Mouse (Mus musculus): Measurements from ENCODE around the gene Rnf6.

The Rnf6 gene

GRCm38 (mm10) chr5:146240771-146241170 is 19.4 kb upstream of the Rnf6 start:
- DNase-seq (ENCODE audit: low read depth, low spot score): no peak
- Histone ChIP-seq H3K36me3 (ENCODE audit: control insufficient read depth, insufficient read depth, low read length, poor library complexity, severe bottlenecking) (no peaks in the 10 kb centered on the region), H3K27me3 (ENCODE audit: control insufficient read depth, insufficient read depth, low read length, poor library complexity, severe bottlenecking) (no peaks in the 10 kb centered on the region)

DNA sequence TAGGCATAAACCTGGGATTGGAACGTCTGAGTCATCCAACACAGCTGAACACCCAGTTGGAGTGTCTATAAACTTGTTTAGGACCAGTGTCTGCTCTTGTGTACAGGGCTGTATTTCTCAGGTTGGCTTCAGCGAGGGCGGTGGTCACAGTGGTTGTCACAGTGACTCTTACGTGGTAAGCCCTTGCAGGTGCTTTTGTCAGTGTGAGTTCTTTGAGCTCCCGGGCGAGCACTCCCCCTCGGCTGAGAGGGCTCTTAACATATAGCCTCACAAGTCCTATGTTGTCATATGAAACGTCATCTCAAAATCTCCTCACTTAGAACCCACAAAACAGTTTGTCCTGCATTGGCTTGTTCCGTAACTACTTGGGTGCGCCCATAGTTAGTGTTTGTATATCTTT is 16.9 kb upstream of the Rnf6 start:
- H3K36me3 ChIP-seq (ENCODE audit: control insufficient read depth, insufficient read depth, low read length, poor library complexity, severe bottlenecking): no peaks in the 10 kb centered on the region
- no peak for DNase-seq (ENCODE audit: low read depth, low spot score)
- H3K27me3 ChIP-seq (ENCODE audit: control insufficient read depth, insufficient read depth, low read length, poor library complexity, severe bottlenecking): no peaks in the 10 kb centered on the region

- no peak for DNase-seq (ENCODE audit: low read depth, low spot score)
- Histone ChIP-seq H3K36me3 (ENCODE audit: control insufficient read depth, insufficient read depth, low read length, poor library complexity, severe bottlenecking) (no peaks in the 10 kb centered on the region), H3K27me3 (ENCODE audit: control insufficient read depth, insufficient read depth, low read length, poor library complexity, severe bottlenecking) (no peaks in the 10 kb centered on the region)
Measured at GRCm38 (mm10) chr5:146234336-146234735, 13.0 kb upstream of the Rnf6 start.

- Histone ChIP-seq H3K36me3 (ENCODE audit: control insufficient read depth, insufficient read depth, low read length, poor library complexity, severe bottlenecking) (no peaks in the 10 kb centered on the region), H3K27me3 (ENCODE audit: control insufficient read depth, insufficient read depth, low read length, poor library complexity, severe bottlenecking) (no peaks in the 10 kb centered on the region)
- DNase-seq (ENCODE audit: low read depth, low spot score): no peak
Measured at GRCm38 (mm10) chr5:146232816-146233215, 11.5 kb upstream of the Rnf6 start.

GRCm38 (mm10) chr5:146232056-146232675 is 10.8 kb upstream of the Rnf6 start:
- DNase-seq (ENCODE audit: low read depth, low spot score): no peak
- no peaks in the 10 kb centered on the region for H3K27me3 ChIP-seq (ENCODE audit: control insufficient read depth, insufficient read depth, low read length, poor library complexity, severe bottlenecking)
- no peaks in the 10 kb centered on the region for H3K36me3 ChIP-seq (ENCODE audit: control insufficient read depth, insufficient read depth, low read length, poor library complexity, severe bottlenecking)

GRCm38 (mm10) chr5:146231655-146231996 is 10.3 kb upstream of the Rnf6 start:
- no peaks in the 10 kb centered on the region for H3K27me3 ChIP-seq (ENCODE audit: control insufficient read depth, insufficient read depth, low read length, poor library complexity, severe bottlenecking)
- peak; percentile 34 for DNase-seq (ENCODE audit: low read depth, low spot score)
- no peaks in the 10 kb centered on the region for H3K36me3 ChIP-seq (ENCODE audit: control insufficient read depth, insufficient read depth, low read length, poor library complexity, severe bottlenecking)

GRCm38 (mm10) chr5:146230864-146231654 is 9.7 kb upstream of the Rnf6 start, which contains the start of gene Cdk8:
Cdk8 (plus strand) TSS chr5:146231230.
- peak; percentile 95 for DNase-seq (ENCODE audit: low read depth, low spot score)
- H3K36me3 ChIP-seq (ENCODE audit: control insufficient read depth, insufficient read depth, low read length, poor library complexity, severe bottlenecking): no peaks in the 10 kb centered on the region
- no peaks in the 10 kb centered on the region for H3K27me3 ChIP-seq (ENCODE audit: control insufficient read depth, insufficient read depth, low read length, poor library complexity, severe bottlenecking)

- DNase-seq (ENCODE audit: low read depth, low spot score): no peak
- Histone ChIP-seq H3K36me3 (ENCODE audit: control insufficient read depth, insufficient read depth, low read length, poor library complexity, severe bottlenecking) (no peaks in the 10 kb centered on the region), H3K27me3 (ENCODE audit: control insufficient read depth, insufficient read depth, low read length, poor library complexity, severe bottlenecking) (no peaks in the 10 kb centered on the region)
Measured at GRCm38 (mm10) chr5:146229869-146230650, 8.7 kb upstream of the Rnf6 start.

GRCm38 (mm10) chr5:146227496-146227895 is 6.1 kb upstream of the Rnf6 start:
- DNase-seq (ENCODE audit: low read depth, low spot score): no peak

DNA sequence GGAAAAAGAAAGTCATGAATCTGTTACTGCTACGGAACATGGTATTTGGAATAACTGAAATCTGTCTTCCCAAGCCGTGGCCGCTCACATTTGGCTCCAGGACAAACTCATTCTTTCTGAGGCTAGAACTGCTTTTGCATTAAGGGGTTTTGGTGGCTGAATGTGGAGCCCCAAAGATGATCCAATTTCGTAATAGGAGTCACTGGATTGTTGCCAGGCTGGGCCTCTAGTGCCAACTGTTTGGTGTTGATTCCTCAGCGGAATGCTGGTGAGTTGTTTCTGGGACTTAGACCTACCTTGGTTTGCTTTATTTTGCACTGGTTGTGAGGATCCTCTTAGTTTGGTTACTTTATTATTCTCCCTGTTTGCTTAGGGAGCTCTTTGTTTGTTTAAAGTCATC is 2.4 kb upstream of the Rnf6 start:
- no peaks in the 10 kb centered on the region for H3K27me3 ChIP-seq (ENCODE audit: control insufficient read depth, insufficient read depth, low read length, poor library complexity, severe bottlenecking)
- DNase-seq (ENCODE audit: low read depth, low spot score): no peak
- H3K36me3 ChIP-seq (ENCODE audit: control insufficient read depth, insufficient read depth, low read length, poor library complexity, severe bottlenecking): no peaks in the 10 kb centered on the region

More at GRCm38 (mm10) chr5:146227496-146227895, 6.1 kb upstream of the Rnf6 start:
- Histone ChIP-seq H3K36me3 (ENCODE audit: control insufficient read depth, insufficient read depth, low read length, poor library complexity, severe bottlenecking) (no peaks in the 10 kb centered on the region), H3K27me3 (ENCODE audit: control insufficient read depth, insufficient read depth, low read length, poor library complexity, severe bottlenecking) (no peaks in the 10 kb centered on the region)

- H3K27me3 ChIP-seq (ENCODE audit: control insufficient read depth, insufficient read depth, low read length, poor library complexity, severe bottlenecking): no peaks in the 10 kb centered on the region
- DNase-seq (ENCODE audit: low read depth, low spot score): peak; percentile 6
- H3K36me3 ChIP-seq (ENCODE audit: control insufficient read depth, insufficient read depth, low read length, poor library complexity, severe bottlenecking): peaks cover 5% of the 10 kb centered on the region; the same call in 1 of the 2 replicates
Measured at GRCm38 (mm10) chr5:146221722-146222121, 367 bp upstream of the Rnf6 start.

- DNase-seq (ENCODE audit: low read depth, low spot score): no peak
- Histone ChIP-seq H3K27me3 (ENCODE audit: control insufficient read depth, insufficient read depth, low read length, poor library complexity, severe bottlenecking) (no peaks in the 10 kb centered on the region), H3K36me3 (ENCODE audit: control insufficient read depth, insufficient read depth, low read length, poor library complexity, severe bottlenecking) (peaks cover 12% of the 10 kb centered on the region)
Measured at GRCm38 (mm10) chr5:146220501-146220878, 865 bp downstream of the Rnf6 start.

DNA sequence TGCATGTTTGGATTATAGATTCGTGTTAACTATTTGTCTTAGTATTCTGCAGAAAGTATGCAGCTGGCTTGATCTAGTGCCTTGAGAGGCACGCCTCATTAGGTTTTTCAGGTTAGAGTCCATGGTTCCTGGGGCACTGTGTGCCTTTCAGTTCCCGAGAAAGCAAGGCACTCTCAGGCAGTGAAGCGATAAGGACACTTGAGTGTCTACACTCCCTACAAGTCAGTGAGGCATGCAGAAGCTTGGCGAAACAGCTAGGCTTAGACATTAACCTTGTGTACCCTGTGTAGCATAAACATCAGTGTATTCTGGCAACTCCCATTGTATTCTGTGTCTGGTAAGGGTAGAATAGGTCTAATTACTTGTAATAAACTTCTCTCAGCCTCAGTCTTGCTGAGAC is 15.8 kb downstream of the Rnf6 start:
- no peak for DNase-seq (ENCODE audit: low read depth, low spot score)
- no peaks in the 10 kb centered on the region for H3K27me3 ChIP-seq (ENCODE audit: control insufficient read depth, insufficient read depth, low read length, poor library complexity, severe bottlenecking)
- peaks cover 16% of the 10 kb centered on the region for H3K36me3 ChIP-seq (ENCODE audit: control insufficient read depth, insufficient read depth, low read length, poor library complexity, severe bottlenecking)

DNA sequence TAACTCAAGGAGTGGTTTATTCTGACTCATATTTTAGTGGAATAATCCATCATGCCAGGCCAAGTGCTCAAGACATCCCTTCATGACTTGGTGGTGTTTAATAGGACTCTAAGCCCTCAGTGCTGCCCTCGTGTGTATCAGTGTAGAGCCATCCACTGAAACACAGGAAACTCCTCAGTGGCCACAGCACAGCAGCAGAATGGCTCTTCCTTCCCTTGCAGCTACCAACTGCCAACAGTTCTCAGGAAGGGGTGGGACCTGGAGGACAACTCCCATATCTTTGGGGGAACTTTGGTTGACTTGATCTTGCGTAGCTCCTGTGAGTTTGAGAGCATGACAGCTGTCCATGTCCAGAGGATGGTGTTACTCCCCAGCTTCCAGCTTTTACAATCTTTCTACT is 17.4 kb downstream of the Rnf6 start:
- peaks cover 13% of the 10 kb centered on the region for H3K36me3 ChIP-seq (ENCODE audit: control insufficient read depth, insufficient read depth, low read length, poor library complexity, severe bottlenecking)
- no peaks in the 10 kb centered on the region for H3K27me3 ChIP-seq (ENCODE audit: control insufficient read depth, insufficient read depth, low read length, poor library complexity, severe bottlenecking)
- DNase-seq (ENCODE audit: low read depth, low spot score): no peak

DNA sequence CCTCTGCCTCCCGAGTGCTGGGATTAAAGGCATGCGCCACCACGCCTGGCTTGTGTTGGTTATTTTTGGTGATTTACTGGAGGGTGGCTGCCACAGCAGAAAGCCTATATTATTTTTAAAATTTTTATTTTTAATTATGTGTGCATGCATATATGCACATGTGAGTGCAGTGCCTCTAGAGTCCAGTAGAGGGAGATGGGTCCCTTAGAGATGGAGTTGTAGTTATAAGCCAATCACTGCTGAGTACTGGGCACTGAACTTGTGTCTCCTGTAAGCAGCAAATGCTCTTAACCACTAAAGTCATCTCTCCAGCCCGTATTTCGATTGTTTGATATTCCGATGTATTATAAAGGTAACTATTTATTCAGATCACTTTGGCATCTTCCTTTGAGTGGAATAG is 20.8 kb downstream of the Rnf6 start:
- DNase-seq (ENCODE audit: low read depth, low spot score): peak; percentile 15
- Histone ChIP-seq H3K27me3 (ENCODE audit: control insufficient read depth, insufficient read depth, low read length, poor library complexity, severe bottlenecking) (no peaks in the 10 kb centered on the region), H3K36me3 (ENCODE audit: control insufficient read depth, insufficient read depth, low read length, poor library complexity, severe bottlenecking) (peaks cover 8% of the 10 kb centered on the region)

Measured in splenic B cell, adult 2 months (primary cell).